Mouse (Mus musculus) limb, embryonic 13.5 days (tissue): ENCODE measurements at regions not wholly inside any gene's neighbourhood (a gene's known extent, or its start where the extent isn't known, plus 50 kb on each side); places are given as distances from the start of the nearest gene placed in this dataset.

ENCODE experiments used
- ATAC-seq: fragments of 200-750 bp; cut with Nextera tagmentation; 2 replicates; pipeline ENCODE4 v1.8.0; 2017; ENCODE audit warnings: low read depth, moderate number of reproducible peaks, moderate TSS enrichment; ENCODE audit not compliant: low FRiP score
- H3K27ac ChIP-seq: fragments of 300-500 bp; sonication (generic); 2 replicates; pipeline ENCODE4 v1.5.1; 2015; ENCODE audit warnings: inconsistent platforms, mild to moderate bottlenecking, moderate library complexity
- H3K27me3 ChIP-seq: fragments of 300-500 bp; sonication (generic); 2 replicates; pipeline ENCODE4 v1.6.1; 2015; ENCODE audit warnings: mild to moderate bottlenecking, inconsistent platforms
- H3K36me3 ChIP-seq: fragments of 300-500 bp; sonication (generic); 2 replicates; pipeline ENCODE4 v1.6.1; 2015; ENCODE audit warnings: inconsistent platforms, mild to moderate bottlenecking, moderate library complexity
- H3K4me1 ChIP-seq: fragments of 300-500 bp; sonication (generic); 2 replicates; pipeline ENCODE4 v1.6.1; 2015; ENCODE audit warnings: inconsistent platforms
- H3K4me2 ChIP-seq: fragments of 300-500 bp; sonication (generic); replicated peaks from 2 replicates; pipeline ENCODE4 v1.6.1; 2015; ENCODE audit warnings: inconsistent platforms, mild to moderate bottlenecking, moderate library complexity
- H3K4me3 ChIP-seq: fragments of 300-500 bp; sonication (generic); 2 replicates; pipeline ENCODE4 v1.5.1; 2015; ENCODE audit warnings: moderate library complexity, mild to moderate bottlenecking, inconsistent platforms
- H3K9ac ChIP-seq: fragments of 300-500 bp; sonication (generic); 2 replicates; pipeline ENCODE4 v1.6.1; 2015; ENCODE audit warnings: mild to moderate bottlenecking, inconsistent platforms
- H3K9me3 ChIP-seq: fragments of 300-500 bp; sonication (generic); 2 replicates; pipeline ENCODE4 v1.6.1; 2016; ENCODE audit warnings: inconsistent platforms
- WGBS: fragments of 180-500 bp; shearing (Covaris S2); methylation state at CpG from one replicate; pipeline ENCODE4 v1.1.7; 2015; 5-methylcytosine and 5-hydroxymethylcytosine counted together

DNA sequence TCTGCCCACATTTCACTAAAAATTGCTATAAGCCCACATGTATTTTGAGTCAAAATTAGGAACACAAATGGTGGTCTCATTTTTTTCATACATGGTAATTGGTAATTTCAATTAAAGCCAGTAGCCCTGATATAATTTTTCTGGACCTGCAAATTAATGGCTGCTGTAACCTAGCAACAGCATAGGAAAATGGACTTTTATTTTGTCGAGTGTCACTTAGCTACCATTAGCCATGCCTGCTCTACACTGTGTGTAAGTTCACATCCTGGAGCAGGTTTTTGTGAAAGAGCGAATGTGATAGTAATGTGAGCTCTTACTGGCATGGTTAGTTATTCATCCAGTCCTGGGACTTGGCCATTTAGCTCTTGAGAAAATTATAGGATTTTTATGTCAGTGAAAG is 285.6 kb downstream of the Cmpk2 start:
- Histone ChIP-seq H3K4me2 (no peak overlapping the region), H3K4me3 (no peak overlapping the region), H3K9me3 (no peaks in the 10 kb centered on the region), H3K36me3 (no peaks in the 10 kb centered on the region), H3K27me3 (no peaks in the 10 kb centered on the region), H3K4me1 (peaks cover 7% of the 10 kb centered on the region; the same call in 1 of the 2 replicates), H3K9ac (no peak overlapping the region), H3K27ac (no peak overlapping the region)
- no peak for ATAC-seq
- 89% methylated on average over 2 of the region's 2 CpGs for WGBS

DNA sequence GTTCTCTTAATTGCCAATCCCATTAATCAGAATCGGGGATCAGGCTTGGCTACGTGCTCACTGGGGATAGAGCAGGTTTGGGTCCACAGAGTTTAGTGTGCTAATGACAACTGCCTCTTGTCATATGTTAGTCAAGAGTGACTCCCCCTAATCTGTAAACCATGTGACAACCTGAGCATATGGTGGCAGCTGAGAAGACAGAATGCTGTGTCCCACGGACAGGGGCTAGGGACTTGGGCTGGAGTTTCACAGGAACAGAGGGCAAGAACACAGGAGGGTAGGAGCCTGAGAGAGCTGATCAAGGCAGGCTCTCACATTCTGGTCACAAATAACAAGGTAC is 265.5 kb downstream of the Cmpk2 start:
- no peak for ATAC-seq
- Histone ChIP-seq H3K9ac (no peak overlapping the region), H3K9me3 (peaks cover 8% of the 10 kb centered on the region; the same call in 1 of the 2 replicates), H3K4me1 (peaks cover 17% of the 10 kb centered on the region), H3K36me3 (no peaks in the 10 kb centered on the region), H3K27ac (no peak overlapping the region), H3K27me3 (no peaks in the 10 kb centered on the region), H3K4me3 (no peak overlapping the region), H3K4me2 (no peak overlapping the region)
- WGBS = 14% methylated on average over 3 of the region's 3 CpGs

DNA sequence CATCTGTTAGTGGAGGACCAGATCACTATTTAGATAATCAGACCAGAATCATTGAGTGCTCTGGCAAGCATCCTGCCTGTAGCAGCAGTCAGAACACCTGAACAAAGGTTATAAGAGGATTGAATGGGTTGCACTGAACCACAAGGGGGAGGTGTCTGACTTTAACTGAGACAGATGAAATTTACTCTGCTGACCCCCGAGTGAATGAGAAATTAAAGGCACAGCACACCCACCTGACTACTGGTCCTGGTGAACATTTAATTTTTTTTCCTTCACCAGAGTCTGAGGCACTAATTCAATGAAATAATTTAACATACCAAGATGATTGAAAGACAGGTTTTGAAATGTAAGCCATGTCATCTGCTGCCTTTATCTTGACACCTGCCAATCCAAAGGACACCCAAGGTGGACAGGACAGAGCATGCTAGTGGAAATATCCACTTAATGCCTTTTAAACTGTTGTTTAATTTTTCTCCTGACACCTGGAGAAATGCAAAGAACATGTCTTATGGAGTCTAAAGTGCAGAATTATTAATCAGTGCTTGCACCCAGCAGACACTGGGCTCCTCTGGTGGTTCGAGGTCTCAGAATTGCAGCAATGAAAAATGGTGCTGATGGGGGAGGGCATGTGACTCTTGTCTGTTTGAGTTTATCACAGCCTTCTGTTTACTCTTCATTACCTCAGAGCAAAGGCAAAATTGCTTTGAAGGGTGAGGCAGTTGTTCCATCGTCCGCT is 265.0 kb downstream of the Cmpk2 start:
- 0 out of 2 replicates have a peak, but pooled peaks have one; percentile 51 for ATAC-seq
- H3K4me2 ChIP-seq = no peak overlapping the region
- 12% methylated on average over 4 of the region's 4 CpGs for WGBS
- peaks cover 8% of the 10 kb centered on the region; the same call in 1 of the 2 replicates for H3K9me3 ChIP-seq
- no peak overlapping the region for H3K27ac ChIP-seq
- H3K36me3 ChIP-seq = no peaks in the 10 kb centered on the region
- no peak overlapping the region for H3K9ac ChIP-seq
- H3K4me1 ChIP-seq = peaks cover 17% of the 10 kb centered on the region
- no peak overlapping the region for H3K4me3 ChIP-seq
- no peaks in the 10 kb centered on the region for H3K27me3 ChIP-seq

DNA sequence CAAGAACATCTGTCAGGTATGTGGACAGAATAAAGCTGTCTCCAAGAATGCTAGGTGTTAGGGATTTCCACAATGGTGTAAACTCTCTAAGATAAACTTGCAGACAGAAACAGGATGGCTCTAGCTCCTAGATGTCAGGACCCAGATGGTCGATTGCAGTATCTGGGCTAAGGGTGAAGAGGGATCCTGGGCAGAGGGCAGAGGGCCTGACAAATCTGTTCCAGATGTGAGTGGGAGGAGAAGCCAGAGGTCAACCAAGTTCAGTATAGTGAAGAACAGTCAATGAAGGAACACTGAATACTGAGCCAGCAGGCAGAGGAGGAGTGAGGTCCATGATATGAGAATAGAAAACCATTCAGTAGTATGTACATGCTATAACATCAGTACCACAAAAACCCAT is 254.4 kb downstream of the Cmpk2 start:
- 0 out of 2 replicates have a peak, but pooled peaks cover 3% of the 10 kb centered on the region for H3K27me3 ChIP-seq
- no peak overlapping the region for H3K9ac ChIP-seq
- 11% methylated on average over 1 of the region's 1 CpGs for WGBS
- H3K36me3 ChIP-seq = no peaks in the 10 kb centered on the region
- no peak for ATAC-seq
- H3K27ac ChIP-seq = no peak overlapping the region
- H3K4me1 ChIP-seq = peaks cover 10% of the 10 kb centered on the region
- no peak overlapping the region for H3K4me2 ChIP-seq
- H3K4me3 ChIP-seq = no peak overlapping the region
- no peaks in the 10 kb centered on the region for H3K9me3 ChIP-seq

DNA sequence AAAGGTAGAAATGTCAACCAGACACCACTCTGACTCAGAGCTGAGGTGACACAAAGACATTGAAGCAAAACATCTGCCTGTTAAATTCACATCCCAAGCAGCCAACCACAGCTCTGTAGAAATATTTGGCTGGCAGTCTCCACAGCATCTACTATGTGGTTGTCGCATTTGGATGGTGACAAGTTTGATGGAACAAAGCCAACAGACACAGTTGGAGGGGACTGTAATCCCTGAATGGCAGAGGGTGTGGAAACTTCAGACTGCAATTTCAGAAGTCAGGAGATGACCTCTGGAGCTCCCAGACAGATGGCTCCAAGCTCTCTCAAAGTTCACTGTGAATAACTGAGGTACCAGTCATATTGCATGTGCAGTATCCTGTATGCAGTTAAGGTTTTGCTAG is 229.8 kb downstream of the Cmpk2 start:
- Histone ChIP-seq H3K36me3 (no peaks in the 10 kb centered on the region), H3K27ac (no peak overlapping the region), H3K9ac (no peak overlapping the region), H3K4me1 (no peaks in the 10 kb centered on the region), H3K9me3 (no peaks in the 10 kb centered on the region), H3K4me2 (no peak overlapping the region), H3K4me3 (no peak overlapping the region), H3K27me3 (no peaks in the 10 kb centered on the region)
- no peak for ATAC-seq
- WGBS = 76% methylated on average over 1 of the region's 1 CpGs

DNA sequence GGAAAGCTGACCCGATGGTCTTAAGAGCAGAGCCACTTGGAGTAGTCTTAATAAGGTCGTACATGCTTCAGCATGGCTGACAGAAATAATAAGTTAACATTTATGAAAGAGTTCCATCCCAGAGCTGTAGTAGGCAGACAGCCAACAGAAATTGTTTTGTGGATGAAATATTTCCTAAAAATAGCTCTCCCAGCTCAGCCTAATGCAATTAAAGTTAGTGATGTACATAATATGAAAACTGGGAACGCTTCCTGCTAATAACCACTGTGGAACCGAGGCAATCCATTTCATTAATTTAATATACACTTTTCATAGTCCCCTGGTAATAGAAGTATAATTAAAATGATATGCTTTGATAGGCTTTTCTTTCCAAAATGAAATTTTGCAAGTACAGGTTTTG is 219.0 kb downstream of the Cmpk2 start:
- H3K4me1 ChIP-seq = peaks cover 4% of the 10 kb centered on the region; the same call in 1 of the 2 replicates
- no peak for ATAC-seq
- no peak overlapping the region for H3K27ac ChIP-seq
- H3K4me2 ChIP-seq = no peak overlapping the region
- H3K36me3 ChIP-seq = no peaks in the 10 kb centered on the region
- no peaks in the 10 kb centered on the region for H3K9me3 ChIP-seq
- H3K9ac ChIP-seq = no peak overlapping the region
- no peaks in the 10 kb centered on the region for H3K27me3 ChIP-seq
- 56% methylated on average over 4 of the region's 4 CpGs for WGBS
- H3K4me3 ChIP-seq = no peak overlapping the region

DNA sequence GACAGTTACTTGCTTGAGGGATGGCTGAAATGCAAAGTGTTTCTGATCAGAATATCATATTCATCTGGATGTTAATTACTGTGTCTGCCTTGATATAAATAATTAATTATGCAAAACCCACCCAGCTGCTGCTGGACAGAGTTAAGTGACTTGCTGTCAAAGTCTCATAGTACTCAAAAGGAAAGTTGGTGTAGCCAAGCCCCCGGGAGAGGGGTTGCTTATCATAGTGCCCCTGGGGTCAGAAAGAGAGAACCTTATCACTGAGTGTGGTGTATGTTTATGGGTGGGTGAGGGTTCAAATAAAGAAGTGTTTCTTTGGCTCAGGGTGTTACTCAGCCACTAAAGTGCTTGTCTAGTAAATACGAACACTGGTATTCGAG is 211.6 kb downstream of the Cmpk2 start:
- no peaks in the 10 kb centered on the region for H3K9me3 ChIP-seq
- H3K4me1 ChIP-seq = no peaks in the 10 kb centered on the region
- H3K27me3 ChIP-seq = no peaks in the 10 kb centered on the region
- H3K4me2 ChIP-seq = no peak overlapping the region
- no peak overlapping the region for H3K9ac ChIP-seq
- 82% methylated on average over 3 of the region's 3 CpGs for WGBS
- no peak overlapping the region for H3K27ac ChIP-seq
- no peak for ATAC-seq
- no peaks in the 10 kb centered on the region for H3K36me3 ChIP-seq
- no peak overlapping the region for H3K4me3 ChIP-seq

DNA sequence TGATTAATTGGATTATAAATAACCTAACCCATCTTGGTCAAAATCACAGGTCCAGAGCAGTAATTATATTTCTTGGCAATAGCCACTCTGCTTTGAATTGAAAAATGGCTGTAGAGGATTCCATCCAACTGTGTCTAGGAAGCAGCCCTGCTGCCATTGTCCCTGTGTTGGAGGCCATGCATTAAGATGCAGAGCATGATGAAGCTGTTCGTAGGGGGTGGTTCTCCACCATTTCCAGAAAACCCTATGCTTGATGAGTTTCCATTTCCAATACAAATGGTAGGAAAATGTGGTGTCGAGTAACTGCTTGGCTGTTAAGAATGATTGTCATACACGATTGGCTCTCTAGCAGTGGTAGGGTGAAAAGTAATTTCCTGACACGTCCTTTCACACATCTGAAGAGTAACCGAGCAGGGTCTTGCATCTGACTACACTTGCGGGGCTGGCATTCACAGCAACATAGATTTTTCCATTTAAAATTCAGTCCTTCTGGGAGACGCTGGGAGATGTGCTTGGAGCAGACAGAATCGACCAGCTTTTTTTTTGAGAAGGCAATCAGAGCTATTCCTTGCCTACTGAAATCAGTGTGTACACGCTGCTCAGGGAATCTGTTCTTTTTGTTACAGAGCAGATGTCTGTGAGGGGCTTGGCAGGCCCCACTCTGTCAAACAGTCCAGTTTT is 211.0 kb downstream of the Cmpk2 start:
- Histone ChIP-seq H3K4me2 (no peak overlapping the region), H3K27me3 (no peaks in the 10 kb centered on the region), H3K36me3 (no peaks in the 10 kb centered on the region), H3K9me3 (no peaks in the 10 kb centered on the region), H3K9ac (no peak overlapping the region), H3K27ac (no peak overlapping the region), H3K4me1 (no peaks in the 10 kb centered on the region), H3K4me3 (no peak overlapping the region)
- no peak for ATAC-seq
- WGBS = 68% methylated on average over 9 of the region's 9 CpGs

DNA sequence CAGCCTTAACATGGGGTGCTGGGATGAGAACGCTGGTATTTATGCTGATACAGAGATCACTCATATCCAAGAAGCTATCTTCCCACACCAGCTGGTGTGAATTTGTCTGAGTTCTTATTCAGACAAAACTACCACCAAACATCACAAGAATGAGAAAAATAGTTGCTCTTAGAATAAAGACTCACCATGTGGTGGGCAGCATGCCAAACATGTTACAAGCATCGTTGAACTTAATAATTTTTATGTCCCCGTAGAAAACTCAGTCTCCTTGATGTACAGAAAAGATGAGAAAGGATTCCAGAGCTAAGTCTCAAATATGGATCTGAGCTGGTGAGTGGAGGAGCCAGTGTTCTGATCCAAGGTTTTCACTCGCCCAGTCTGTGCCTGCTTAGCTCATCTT is 196.5 kb downstream of the Cmpk2 start:
- H3K27ac ChIP-seq = no peak overlapping the region
- no peaks in the 10 kb centered on the region for H3K27me3 ChIP-seq
- no peak for ATAC-seq

DNA sequence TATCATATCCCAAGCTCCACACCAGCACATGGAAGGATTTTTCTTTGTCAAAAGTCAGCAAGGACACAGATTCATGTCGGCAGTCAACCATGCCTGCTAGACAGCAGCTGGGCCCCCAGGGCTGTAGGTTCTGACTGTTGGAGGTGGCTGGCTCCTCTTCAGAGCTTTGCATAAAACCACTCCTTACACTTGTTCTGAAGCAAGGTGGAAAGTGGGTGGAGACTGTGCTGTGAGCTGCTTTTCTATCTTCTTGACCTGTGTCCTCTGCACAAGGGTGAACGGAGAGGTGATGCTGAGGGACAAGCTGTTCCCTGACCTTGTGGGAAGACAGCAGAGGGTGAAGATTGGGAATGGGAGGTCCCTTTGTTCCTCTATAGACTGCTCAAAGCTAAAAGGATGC is 185.2 kb downstream of the Cmpk2 start:
- Histone ChIP-seq H3K9me3 (no peaks in the 10 kb centered on the region), H3K36me3 (no peaks in the 10 kb centered on the region), H3K4me1 (peaks cover 16% of the 10 kb centered on the region), H3K27me3 (no peaks in the 10 kb centered on the region), H3K4me2 (no peak overlapping the region), H3K4me3 (no peak overlapping the region), H3K27ac (no peak overlapping the region; the same call in 1 of the 2 replicates), H3K9ac (no peak overlapping the region)
- no peak for ATAC-seq
- 65% methylated on average over 2 of the region's 2 CpGs for WGBS

More for the DNA sequence above, 196.5 kb downstream of the Cmpk2 start:
- Histone ChIP-seq H3K4me1 (no peaks in the 10 kb centered on the region), H3K9me3 (no peaks in the 10 kb centered on the region), H3K9ac (no peak overlapping the region), H3K4me2 (no peak overlapping the region), H3K36me3 (no peaks in the 10 kb centered on the region), H3K4me3 (no peak overlapping the region)
- WGBS = 46% methylated on average over 4 of the region's 4 CpGs

DNA sequence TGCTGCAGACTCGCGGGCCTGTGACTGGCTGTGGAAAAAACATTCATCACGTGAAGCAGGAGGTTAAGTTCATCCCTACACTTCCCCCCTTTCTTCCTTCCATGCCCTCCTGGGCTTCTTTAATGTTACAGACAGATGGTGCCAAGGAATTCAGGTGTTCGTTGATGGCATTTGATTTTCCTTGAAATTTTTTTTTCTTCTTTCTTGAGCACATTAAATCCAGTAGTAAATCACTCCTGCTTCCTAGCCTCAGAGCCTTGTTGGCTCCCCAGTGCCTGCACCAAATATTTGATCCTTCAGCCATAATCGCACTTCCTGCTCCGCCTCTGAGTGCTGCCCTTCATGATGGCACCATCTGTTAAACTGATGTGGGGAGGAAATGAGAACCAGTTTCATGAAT is 184.8 kb downstream of the Cmpk2 start:
- WGBS = 23% methylated on average over 6 of the region's 6 CpGs
- no peaks in the 10 kb centered on the region for H3K27me3 ChIP-seq
- no peak overlapping the region for H3K27ac ChIP-seq
- H3K4me1 ChIP-seq = peaks cover 21% of the 10 kb centered on the region
- H3K4me3 ChIP-seq = no peak overlapping the region
- H3K36me3 ChIP-seq = no peaks in the 10 kb centered on the region
- ATAC-seq = peak; percentile 59; the same call in 1 of the 2 replicates
- H3K9me3 ChIP-seq = no peaks in the 10 kb centered on the region
- H3K4me2 ChIP-seq = no peak overlapping the region
- H3K9ac ChIP-seq = no peak overlapping the region

DNA sequence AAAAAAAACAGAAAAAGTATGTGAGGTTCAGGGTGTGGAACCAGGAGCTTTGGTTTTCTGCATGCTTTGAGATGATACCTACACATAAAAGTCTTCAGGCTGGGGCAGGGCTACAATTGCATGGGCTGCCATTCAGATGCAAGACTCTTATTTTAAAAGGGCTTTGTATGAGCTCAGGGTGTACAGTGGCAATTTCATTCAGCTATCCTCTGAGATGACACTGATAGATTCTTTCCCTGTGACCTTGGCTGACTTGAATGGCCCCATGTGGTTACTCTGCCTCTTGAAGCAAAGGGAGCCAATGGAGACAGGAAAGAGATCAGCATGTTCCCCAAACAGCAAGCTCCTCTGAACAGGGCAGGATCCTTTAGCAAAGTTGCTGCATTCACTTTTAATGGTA is 177.1 kb downstream of the Cmpk2 start:
- H3K4me1 ChIP-seq = peaks cover 6% of the 10 kb centered on the region; the same call in 1 of the 2 replicates
- H3K9ac ChIP-seq = no peak overlapping the region
- H3K4me2 ChIP-seq = no peak overlapping the region
- no peak overlapping the region for H3K27ac ChIP-seq
- no peaks in the 10 kb centered on the region for H3K36me3 ChIP-seq
- no peaks in the 10 kb centered on the region for H3K9me3 ChIP-seq
- H3K27me3 ChIP-seq = no peaks in the 10 kb centered on the region
- no peak overlapping the region for H3K4me3 ChIP-seq
- no peak for ATAC-seq
